Comparison of ENCODE assay signal across 8 mouse cellular contexts in the genomic region with DNA sequence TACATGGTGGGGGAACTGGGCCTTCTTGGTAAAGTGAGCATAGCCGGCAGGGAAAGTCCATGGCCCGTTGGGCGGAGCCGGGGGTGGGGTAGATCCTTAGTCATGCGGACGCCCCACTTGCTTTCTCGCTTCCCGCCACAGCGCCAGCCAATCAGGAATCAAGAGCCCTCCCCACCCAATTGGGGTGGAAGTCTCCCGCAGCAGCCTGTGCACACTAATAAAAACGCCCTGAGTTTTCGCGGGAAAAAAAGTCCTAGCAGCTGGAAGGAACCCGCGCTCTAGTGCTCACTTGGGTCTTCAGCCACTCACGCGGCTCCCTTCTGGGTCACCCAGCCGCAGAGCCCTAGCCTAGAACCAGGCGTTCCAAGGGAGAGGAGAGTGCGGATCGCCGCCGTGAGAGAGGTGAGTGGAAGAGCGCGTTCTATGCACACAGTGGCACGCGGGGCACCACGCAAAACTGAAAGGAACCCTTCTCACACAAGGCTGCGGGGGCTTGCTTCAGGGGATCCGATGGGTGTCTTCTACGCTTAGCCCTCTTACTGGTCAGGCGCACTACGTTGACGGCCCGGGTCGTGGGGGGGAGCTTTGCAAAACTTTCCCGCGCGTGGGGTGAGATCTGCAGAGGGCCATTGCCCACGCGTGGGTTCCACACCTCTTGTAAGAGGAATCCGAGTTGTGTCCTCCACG. TPM values are rescaled to one million over a fixed set of nuclear protein-coding genes. Genes with fewer than 3 reads are reported as not detected.
DNase-seq lines count a peak whose midpoint lies in the region; ATAC-seq and TF ChIP-seq lines count a peak whose summit lies in the region.

Uhrf1 (plus strand) TSS at position 162 of the 687 bp plus-strand sequence.

- WGBS in forebrain, embryonic 10.5 days = under 1% methylated on average over 43 of the region's 43 CpGs
- under 1% methylated on average over 43 of the region's 43 CpGs for WGBS in limb, embryonic 10.5 days
- WGBS in midbrain, embryonic 11.5 days = under 1% methylated on average over 43 of the region's 43 CpGs

- H3K36me3 ChIP-seq in CH12.LX (replicated peaks in 1 of 2; ENCODE audit: control insufficient read depth in 1 of 2, insufficient read depth in 1 of 2, low read length in 1 of 2) = peaks cover 26 to 36% of the 10 kb centered on the region in 2 experiments
- peaks cover 36% of the 10 kb centered on the region for H3K36me3 ChIP-seq in forebrain, embryonic 10.5 days (replicated peaks)
- peaks cover 38% of the 10 kb centered on the region for H3K36me3 ChIP-seq in limb, embryonic 10.5 days
- H3K36me3 ChIP-seq in midbrain, embryonic 11.5 days (ENCODE audit: control insufficient read depth, insufficient read depth, low read length) = peaks cover 11% of the 10 kb centered on the region

- peak; percentile 80 for ATAC-seq in midbrain, embryonic 11.5 days (ENCODE audit: low FRiP score)
- ATAC-seq in cerebellum, adult (ENCODE audit: insufficient number of reproducible peaks, low FRiP score, low TSS enrichment) = no peak

- peak; percentile 97 for DNase-seq in CH12.LX (ENCODE audit: extremely low read depth)
- DNase-seq in adrenal gland, adult 18-20 months (ENCODE audit: low spot score in 2 of 2) = peak; percentile 51 to 64
- DNase-seq in forebrain, embryonic 10.5 days (ENCODE audit: extremely low spot score, low spot score) = peak; percentile 91
- DNase-seq in heart, postnatal 36 days = peak; percentile 64 to 70
- DNase-seq in limb, embryonic 10.5 days (ENCODE audit: low spot score) = peak; percentile 93
- peak; percentile 98 for DNase-seq in midbrain, embryonic 11.5 days (ENCODE audit: low spot score, missing footprints)
- DNase-seq in spleen, postnatal 4 days (ENCODE audit: low spot score in 2 of 2) = peak; percentile 91 to 92

- dilution Hi-C loops in CH12.LX (cut with MboI; ENCODE audit: extremely low pct_ligation_motif_present, extremely low pct_unique_long_range_greater_than_20kb, low sequenced_read_pairs) = no loop called here

- TF ChIP-seq POLR2A in CH12.LX (IDR thresholded peaks at IDR 0.05; ENCODE audit: low read depth, low read length) = peak; percentile 75

- peak within 1 kb of the TSS; percentile 85 for H3K9ac ChIP-seq in CH12.LX (ENCODE audit: insufficient read depth, low read depth)
- peak within 1 kb of the TSS; percentile 90 for H3K9ac ChIP-seq in midbrain, embryonic 11.5 days (ENCODE audit: low read length)

- intact Hi-C loops in heart, postnatal 36 days (cut with DNase I) = no loop called here

- H3K9me3 ChIP-seq in CH12.LX (replicated peaks; ENCODE audit: low read length) = no peaks in the 10 kb centered on the region
- H3K9me3 ChIP-seq in forebrain, embryonic 10.5 days = no peaks in the 10 kb centered on the region
- H3K9me3 ChIP-seq in limb, embryonic 10.5 days (replicated peaks) = no peaks in the 10 kb centered on the region
- no peaks in the 10 kb centered on the region for H3K9me3 ChIP-seq in midbrain, embryonic 11.5 days (ENCODE audit: control insufficient read depth, low read length)

- TF ChIP-seq CTCF in CH12.LX (conservative IDR thresholded peaks at IDR 0.05 in 1 of 2, IDR thresholded peaks at IDR 0.05 in 1 of 2; ENCODE audit: low read depth in 2 of 2, low read length in 2 of 2) = no peak

- TF ChIP-seq RAD21 in CH12.LX (IDR thresholded peaks at IDR 0.05; ENCODE audit: low read depth, low read length) = no peak

- in situ Hi-C loops in CH12.LX (cut with MboI; ENCODE audit: low pct_ligation_motif_present, low pct_unique_long_range_greater_than_20kb, low sequenced_read_pairs) = no loop called here

- peaks cover 20 to 54% of the 10 kb centered on the region in 2 experiments for H3K4me1 ChIP-seq in CH12.LX (ENCODE audit: control insufficient read depth in 1 of 2, insufficient read depth in 2 of 2)
- H3K4me1 ChIP-seq in forebrain, embryonic 10.5 days = peaks cover 56% of the 10 kb centered on the region
- peaks cover 50% of the 10 kb centered on the region for H3K4me1 ChIP-seq in limb, embryonic 10.5 days
- peaks cover 35% of the 10 kb centered on the region for H3K4me1 ChIP-seq in midbrain, embryonic 11.5 days (ENCODE audit: control insufficient read depth, insufficient read depth, low read length)

- H3K27ac ChIP-seq in CH12.LX (ENCODE audit: insufficient read depth, low read depth) = peak within 1 kb of the TSS; percentile 87
- peak within 1 kb of the TSS; percentile 99 for H3K27ac ChIP-seq in forebrain, embryonic 10.5 days
- peak within 1 kb of the TSS; percentile 97 for H3K27ac ChIP-seq in limb, embryonic 10.5 days
- peak within 1 kb of the TSS; percentile 85 for H3K27ac ChIP-seq in midbrain, embryonic 11.5 days (ENCODE audit: low read depth, low read length)

- TF ChIP-seq EP300 in CH12.LX (IDR thresholded peaks at IDR 0.05; ENCODE audit: low read length) = no peak

- H3K79me2 ChIP-seq in CH12.LX (replicated peaks; ENCODE audit: control insufficient read depth, extremely low read depth, insufficient read depth, poor library complexity, severe bottlenecking) = peaks cover 42% of the 10 kb centered on the region

- H3K4me3 ChIP-seq in CH12.LX (replicated peaks in 1 of 3; ENCODE audit: low read depth in 2 of 3, low read length in 2 of 3, poor library complexity in 1 of 3) = peak within 1 kb of the TSS; percentile 81 to 84 (median 81)
- H3K4me3 ChIP-seq in forebrain, embryonic 10.5 days = peak within 1 kb of the TSS; percentile 70
- peak within 1 kb of the TSS; percentile 83 for H3K4me3 ChIP-seq in limb, embryonic 10.5 days
- peak within 1 kb of the TSS; percentile 81 for H3K4me3 ChIP-seq in midbrain, embryonic 11.5 days (ENCODE audit: low read depth, low read length)

- H3K27me3 ChIP-seq in CH12.LX (replicated peaks) = no peaks in the 10 kb centered on the region
- no peaks in the 10 kb centered on the region for H3K27me3 ChIP-seq in forebrain, embryonic 10.5 days (ENCODE audit: poor library complexity, severe bottlenecking)
- H3K27me3 ChIP-seq in limb, embryonic 10.5 days (ENCODE audit: low read depth, poor library complexity, severe bottlenecking) = no peaks in the 10 kb centered on the region
- H3K27me3 ChIP-seq in midbrain, embryonic 11.5 days (ENCODE audit: control insufficient read depth, insufficient read depth, low read length) = no peaks in the 10 kb centered on the region

- peak within 1 kb of the TSS; percentile 77 for H3K4me2 ChIP-seq in CH12.LX (ENCODE audit: insufficient read depth, low read depth, poor library complexity, severe bottlenecking)
- H3K4me2 ChIP-seq in midbrain, embryonic 11.5 days = peak within 1 kb of the TSS; percentile 98

TF ChIP-seq in CH12.LX, 34 proteins besides CTCF, POLR2A, EP300 and RAD21:
- TF ChIP-seq TBP (conservative IDR thresholded peaks at IDR 0.05; ENCODE audit: low read depth, low read length) (peak; percentile 83), ELF1 (IDR thresholded peaks at IDR 0.05; ENCODE audit: low read depth, low read length) (no peak), ZNF384 (IDR thresholded peaks at IDR 0.05; ENCODE audit: low read depth, low read length) (0 out of 2 replicates have a peak, but pooled peaks have one; percentile 16), ZC3H11A (IDR thresholded peaks at IDR 0.05; ENCODE audit: low read depth, low read length) (no peak), ZMIZ1 (IDR thresholded peaks at IDR 0.05; ENCODE audit: low read depth, low read length) (no peak), E2F4 (IDR thresholded peaks at IDR 0.05; ENCODE audit: insufficient replicate concordance, low read depth, low read length) (peak; percentile 98), USF1 (IDR thresholded peaks at IDR 0.05; ENCODE audit: low read depth, low read length) (no peak), MAX (IDR thresholded peaks at IDR 0.05; ENCODE audit: low read length) (peak; percentile 82), HCFC1 (IDR thresholded peaks at IDR 0.05; ENCODE audit: low read depth, low read length) (peak; percentile 26; the same call in 1 of the 2 replicates), MEF2A (IDR thresholded peaks at IDR 0.05; ENCODE audit: borderline replicate concordance, low read depth, low read length) (no peak), NELFE (IDR thresholded peaks at IDR 0.05; ENCODE audit: low read depth, low read length) (peak; percentile 25; the same call in 1 of the 2 replicates), BHLHE40 (IDR thresholded peaks at IDR 0.05; ENCODE audit: low read depth, low read length) (peak; percentile 57; the same call in 1 of the 2 replicates), TCF12 (IDR thresholded peaks at IDR 0.05; ENCODE audit: low read depth, low read length) (peak; percentile 78), KAT2A (IDR thresholded peaks at IDR 0.05; ENCODE audit: insufficient replicate concordance, low read length) (0 out of 2 replicates have a peak, but pooled peaks have one; percentile 17), SIN3A (IDR thresholded peaks at IDR 0.05; ENCODE audit: low read length) (peak; percentile 97), CHD1 (IDR thresholded peaks at IDR 0.05; ENCODE audit: low read depth, low read length) (no peak), MAZ (IDR thresholded peaks at IDR 0.05; ENCODE audit: low read depth, low read length) (0 out of 2 replicates have a peak, but pooled peaks have one; percentile 25), JUN (IDR thresholded peaks at IDR 0.05; ENCODE audit: insufficient read depth, low read depth, low read length) (no peak)

RNA-seq across cellular contexts. Expression of gene Uhrf1, which starts in this region (rescaled TPM):
- total RNA-seq in CH12.LX (2012; rRNA removed) = 220 and 249 TPM in 2 replicates
- total RNA-seq in CH12.LX (2014; rRNA removed) = 144 and 161 TPM in 2 replicates
- 184 and 249 TPM in 2 replicates for polyA plus RNA-seq in CH12.LX (2012; ENCODE audit: insufficient read length, low read depth)
- 1 to 10 TPM; 1.8 to 3.1 TPM for total RNA-seq in adrenal gland, adult 18-20 months (2021)
- 331 and 343 TPM in 2 replicates for polyA plus RNA-seq in forebrain, embryonic 10.5 days (2016; fragmentation: Nextera tagmentation; extraction: Ambion mirVana)
- 1 to 10 TPM; 2.8 to 3.3 TPM for total RNA-seq in heart, postnatal 36 days (2021)
- polyA plus RNA-seq in limb, embryonic 10.5 days (2016; fragmentation: Nextera tagmentation; extraction: Ambion mirVana) = 316 and 336 TPM in 2 replicates
- polyA plus RNA-seq in midbrain, embryonic 11.5 days (2014; fragmentation: Nextera tagmentation; extraction: Ambion mirVana) = 123 and 138 TPM in 2 replicates

Comparison
In these comparisons a context has a peak if more than half of its experiments do, and no peak if none do; other contexts are left out.
1. RNA of gene Uhrf1 (total RNA-seq): 144 to 249 TPM in CH12.LX; 2.8 to 3.3 TPM in heart, postnatal 36 days and 1.8 to 3.1 TPM in adrenal gland, adult 18-20 months; every median in the first group is over 10 times any median in the second.
2. Peak in every context shown above with its lines, with median percentiles within 50 percentile points of each other: DNase-seq, H3K27ac ChIP-seq and H3K4me3 ChIP-seq.